In genomic region chr3:152569242-152569605, GRCm38 (mm10) we compare ENCODE assay signal across 10 mouse cellular contexts.
DNase-seq lines count a peak whose midpoint lies in the region; ATAC-seq lines count a peak whose summit lies in the region.
"Had no signal": no experiment of that assay in that cellular context is flagged by ENCODE, and none has a peak within 500 bp of the region (broad histone marks: within the 10 kb centered on the region; RNA-seq: fewer than 3 reads in every experiment).

No protein-coding gene starts in this region.

- H3K4me2 ChIP-seq in forebrain, embryonic 14.5 days (ENCODE audit: low read length), result no peak overlapping the region
- peak overlapping the region; percentile 21 for H3K4me2 ChIP-seq in stomach, embryonic 15.5 days
- H3K4me2 ChIP-seq in hindbrain, embryonic 16.5 days (ENCODE audit: low read length), result no peak overlapping the region

- peaks cover 12% of the 10 kb centered on the region for H3K4me1 ChIP-seq in forebrain, embryonic 10.5 days
- H3K4me1 ChIP-seq in forebrain, embryonic 14.5 days (ENCODE audit: control insufficient read depth, insufficient read depth, low read length), result no peaks in the 10 kb centered on the region
- H3K4me1 ChIP-seq in stomach, embryonic 15.5 days, result peaks cover 11% of the 10 kb centered on the region
- no peaks in the 10 kb centered on the region for H3K4me1 ChIP-seq in hindbrain, embryonic 16.5 days (ENCODE audit: control insufficient read depth, insufficient read depth, low read depth, low read length)

- DNase-seq in forebrain, embryonic 10.5 days (ENCODE audit: extremely low spot score, low spot score), result no peak
- no peak for DNase-seq in forebrain, embryonic 14.5 days (ENCODE audit: low spot score)
- DNase-seq in kidney, adult 9 months, result peak; percentile 35
- no peak for DNase-seq in layer of hippocampus, adult 9-11 months
- DNase-seq in spleen, postnatal 14 days (ENCODE audit: low spot score in 2 of 2), result no peak

- H3K9me3 ChIP-seq in forebrain, embryonic 10.5 days, result no peaks in the 10 kb centered on the region
- no peaks in the 10 kb centered on the region for H3K9me3 ChIP-seq in forebrain, embryonic 14.5 days (replicated peaks; ENCODE audit: control insufficient read depth, low read length)
- H3K9me3 ChIP-seq in stomach, embryonic 15.5 days, result no peaks in the 10 kb centered on the region
- H3K9me3 ChIP-seq in hindbrain, embryonic 16.5 days (ENCODE audit: control insufficient read depth, low read length), result no peaks in the 10 kb centered on the region
- H3K9me3 ChIP-seq: midbrain, embryonic 10.5 days had no signal

- ATAC-seq in forebrain, embryonic 14.5 days, result no peak
- ATAC-seq in common myeloid progenitor, adult 5-6 weeks (replicated peaks; ENCODE audit: low read depth, poor library complexity, severe bottlenecking), result peak; percentile 80
- ATAC-seq in stomach, embryonic 15.5 days (ENCODE audit: insufficient read depth, low FRiP score, low read depth), result peak; percentile 65; the same call in 1 of the 2 replicates
- no peak for ATAC-seq in hindbrain, embryonic 16.5 days

- H3K9ac ChIP-seq in forebrain, embryonic 14.5 days (ENCODE audit: low read length), result no peak overlapping the region
- H3K9ac ChIP-seq in stomach, embryonic 15.5 days, result no peak overlapping the region
- H3K9ac ChIP-seq in hindbrain, embryonic 16.5 days (ENCODE audit: low read depth, low read length), result no peak overlapping the region; the same call in 1 of the 2 replicates
- H3K9ac ChIP-seq: liver, embryonic 14.5 days had no signal

- peak overlapping the region; percentile 68; the same call in 1 of the 2 replicates for H3K27ac ChIP-seq in forebrain, embryonic 10.5 days
- H3K27ac ChIP-seq in forebrain, embryonic 14.5 days (ENCODE audit: low read depth, low read length), result no peak overlapping the region
- H3K27ac ChIP-seq in stomach, embryonic 15.5 days, result peak overlapping the region; percentile 61
- H3K27ac ChIP-seq in hindbrain, embryonic 16.5 days (ENCODE audit: low read depth, low read length), result no peak overlapping the region
- H3K27ac ChIP-seq: liver, embryonic 14.5 days; midbrain, embryonic 10.5 days had no signal

- no peak overlapping the region for H3K4me3 ChIP-seq in forebrain, embryonic 10.5 days
- H3K4me3 ChIP-seq in forebrain, embryonic 14.5 days (ENCODE audit: low read depth, low read length), result no peak overlapping the region
- H3K4me3 ChIP-seq in stomach, embryonic 15.5 days (replicated peaks), result no peak overlapping the region
- H3K4me3 ChIP-seq in hindbrain, embryonic 16.5 days (ENCODE audit: low read length), result no peak overlapping the region
- H3K4me3 ChIP-seq: midbrain, embryonic 10.5 days had no signal

- no peaks in the 10 kb centered on the region for H3K36me3 ChIP-seq in forebrain, embryonic 10.5 days (replicated peaks)
- H3K36me3 ChIP-seq in forebrain, embryonic 14.5 days (ENCODE audit: control insufficient read depth, insufficient read depth, low read length), result no peaks in the 10 kb centered on the region
- H3K36me3 ChIP-seq in stomach, embryonic 15.5 days, result no peaks in the 10 kb centered on the region
- H3K36me3 ChIP-seq in hindbrain, embryonic 16.5 days (ENCODE audit: control insufficient read depth, insufficient read depth, low read length), result no peaks in the 10 kb centered on the region
- H3K36me3 ChIP-seq: midbrain, embryonic 10.5 days had no signal

- WGBS in forebrain, embryonic 10.5 days, result 74% methylated on average over 6 of the region's 6 CpGs
- 84% methylated on average over 6 of the region's 6 CpGs for WGBS in forebrain, embryonic 14.5 days
- WGBS in stomach, embryonic 15.5 days, result 16% methylated on average over 6 of the region's 6 CpGs
- WGBS in hindbrain, embryonic 16.5 days, result 75% methylated on average over 6 of the region's 6 CpGs

- H3K27me3 ChIP-seq in forebrain, embryonic 10.5 days (ENCODE audit: poor library complexity, severe bottlenecking), result no peaks in the 10 kb centered on the region
- H3K27me3 ChIP-seq in forebrain, embryonic 14.5 days (replicated peaks; ENCODE audit: control insufficient read depth, insufficient read depth, low read length), result no peaks in the 10 kb centered on the region
- no peaks in the 10 kb centered on the region for H3K27me3 ChIP-seq in stomach, embryonic 15.5 days (replicated peaks)
- H3K27me3 ChIP-seq in hindbrain, embryonic 16.5 days (replicated peaks; ENCODE audit: control insufficient read depth, insufficient read depth, low read length), result no peaks in the 10 kb centered on the region

Comparison
In these comparisons a context has a peak if more than half of its experiments do, and no peak if none do; other contexts are left out.
1. H3K27ac ChIP-seq: peak in forebrain, embryonic 10.5 days (single experiment) and stomach, embryonic 15.5 days (single experiment); none in forebrain, embryonic 14.5 days (single experiment) and hindbrain, embryonic 16.5 days (single experiment).
2. ATAC-seq: peak in common myeloid progenitor, adult 5-6 weeks (single experiment) and stomach, embryonic 15.5 days (single experiment); none in forebrain, embryonic 14.5 days (single experiment) and hindbrain, embryonic 16.5 days (single experiment).